Mouse (Mus musculus) E14TG2a.4 (cell line): ENCODE data around the gene Slc10a4.
"Not testable (repeated sequence)": the region's sequence is repeated elsewhere in the genome, so short reads cannot be mapped to it uniquely, and the experiment has no call there.

Experiments used
- CTCF ChIP-seq: conservative IDR thresholded peaks from 2 replicates; pipeline ENCODE4 v1.5.1; 2014; ENCODE audit warnings: low read length
- NANOG ChIP-seq: IDR thresholded peaks from 2 replicates; pipeline ENCODE4 v1.6.1; 2014; ENCODE audit warnings: borderline replicate concordance, low read length, mixed read lengths

DNA sequence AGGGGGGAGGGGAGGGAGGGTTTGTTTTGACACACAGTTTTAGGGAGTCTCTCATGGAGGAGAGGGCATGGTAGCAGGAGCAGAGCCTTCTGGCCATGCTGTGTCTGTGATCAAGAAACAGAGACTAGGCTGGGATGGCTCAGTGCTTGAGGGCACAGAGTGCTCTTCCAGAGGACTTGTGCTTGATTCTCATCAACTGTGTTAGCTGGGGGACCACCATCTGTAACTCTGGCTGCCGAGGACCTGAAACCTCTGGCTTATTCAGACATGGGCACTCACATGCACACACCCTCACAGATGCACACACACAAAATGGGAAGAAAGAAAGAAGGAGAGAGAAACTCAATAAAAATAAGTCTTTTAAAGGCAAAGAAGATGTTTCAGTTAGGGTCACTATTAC is 8.1 kb upstream of the Slc10a4 start:
- not testable (repeated sequence) for TF ChIP-seq CTCF, NANOG
